Comparison of ENCODE assay signal across 22 mouse cellular contexts in genomic region chr6:53352311-53352960, GRCm38 (mm10).
DNase-seq lines count a peak whose midpoint lies in the region; ATAC-seq and TF ChIP-seq lines count a peak whose summit lies in the region.
"Had no signal": no experiment of that assay in that cellular context is flagged by ENCODE, and none has a peak within 500 bp of the region (broad histone marks: within the 10 kb centered on the region; RNA-seq: fewer than 3 reads in every experiment).

No protein-coding gene starts in this region.

- 81% methylated on average over 9 of the region's 9 CpGs for WGBS in lung, postnatal 0 days

- no peaks in the 10 kb centered on the region for H3K9me3 ChIP-seq in lung, postnatal 0 days (ENCODE audit: low read length)
- H3K9me3 ChIP-seq: forebrain, embryonic 10.5 days; heart, embryonic 15.5 days; hindbrain, embryonic 13.5 days; kidney, embryonic 15.5 days; lung, embryonic 15.5 days; midbrain, embryonic 12.5 days had no signal

- no peaks in the 10 kb centered on the region for H3K36me3 ChIP-seq in lung, postnatal 0 days (ENCODE audit: insufficient read depth, low read length)
- H3K36me3 ChIP-seq: forebrain, embryonic 10.5 days; heart, embryonic 15.5 days; hindbrain, embryonic 13.5 days; kidney, embryonic 15.5 days; lung, embryonic 15.5 days; midbrain, embryonic 12.5 days had no signal

- intact Hi-C loops in gastrocnemius, adult 2 months (cut with DNase I), result no loop called here
- intact Hi-C loops in heart, postnatal 14 days (cut with DNase I), result no loop called here

- no peak for TF ChIP-seq CTCF in gastrocnemius, adult 2 months (IDR thresholded peaks at IDR 0.05)
- no peak for TF ChIP-seq CTCF in lung, postnatal 0 days (IDR thresholded peaks at IDR 0.05)

- no peak for TF ChIP-seq EP300 in lung, postnatal 0 days (IDR thresholded peaks at IDR 0.05)

- no peak overlapping the region for H3K9ac ChIP-seq in lung, postnatal 0 days (replicated peaks; ENCODE audit: low read depth)
- H3K9ac ChIP-seq: forebrain, postnatal 0 days; heart, embryonic 15.5 days; hindbrain, embryonic 13.5 days; kidney, embryonic 15.5 days; liver, embryonic 14.5 days; lung, embryonic 15.5 days; midbrain, embryonic 12.5 days had no signal

- ATAC-seq in lung, postnatal 0 days, result no peak
- ATAC-seq: forebrain, postnatal 0 days; inflammation-experienced regulatory T-cells, adult 6 months had no signal

- no peak overlapping the region for H3K4me2 ChIP-seq in lung, postnatal 0 days (replicated peaks; ENCODE audit: low read depth, low read length)
- H3K4me2 ChIP-seq: heart, embryonic 15.5 days; hindbrain, embryonic 13.5 days; kidney, embryonic 15.5 days; lung, embryonic 15.5 days; midbrain, embryonic 12.5 days had no signal

- no peak overlapping the region for H3K4me3 ChIP-seq in gastrocnemius, adult 2 months
- no peak overlapping the region for H3K4me3 ChIP-seq in lung, postnatal 0 days (ENCODE audit: low read depth, low read length)
- H3K4me3 ChIP-seq: forebrain, embryonic 10.5 days; heart, embryonic 15.5 days; hindbrain, embryonic 13.5 days; kidney, embryonic 15.5 days; lung, embryonic 15.5 days; midbrain, embryonic 12.5 days had no signal

- no peaks in the 10 kb centered on the region for H3K27me3 ChIP-seq in lung, postnatal 0 days (replicated peaks; ENCODE audit: insufficient read depth, low read length)
- H3K27me3 ChIP-seq: CH12.LX; heart, embryonic 15.5 days; hindbrain, embryonic 13.5 days; kidney, embryonic 15.5 days; lung, embryonic 15.5 days; midbrain, embryonic 12.5 days had no signal

- H3K27ac ChIP-seq in gastrocnemius, adult 2 months, result peak overlapping the region; percentile 16; the same call in 1 of the 2 replicates
- H3K27ac ChIP-seq in lung, postnatal 0 days (ENCODE audit: low read length), result no peak overlapping the region
- H3K27ac ChIP-seq: forebrain, embryonic 10.5 days; heart, embryonic 15.5 days; hindbrain, embryonic 13.5 days; kidney, embryonic 15.5 days; liver, embryonic 14.5 days; lung, embryonic 15.5 days; macrophage; midbrain, embryonic 12.5 days had no signal

- peak; percentile 41 for DNase-seq in gastrocnemius, adult 2 months
- no peak for DNase-seq in gastrocnemius, postnatal 4 days (ENCODE audit: low spot score in 2 of 2)
- peak; percentile 4 for DNase-seq in kidney, postnatal 14 days
- DNase-seq in kidney, adult 8-10 months, result no peak
- DNase-seq in fibroblast of lung, adult 2 months (ENCODE audit: low read depth), result peak; percentile 54
- DNase-seq in heart, postnatal 14 days, result peak; percentile 17 to 37
- DNase-seq in lung, postnatal 0 days (ENCODE audit: low spot score), result no peak
- DNase-seq: adrenal gland, postnatal 36 days; cerebellum, adult 2 months; forebrain, postnatal 0 days; retina, postnatal 1 day; thymus, adult 2 months had no signal

- H3K4me1 ChIP-seq in lung, postnatal 0 days (ENCODE audit: insufficient read depth, low read depth, low read length), result no peaks in the 10 kb centered on the region
- H3K4me1 ChIP-seq: hindbrain, embryonic 13.5 days; kidney, embryonic 15.5 days; lung, embryonic 15.5 days; midbrain, embryonic 12.5 days had no signal

Comparison
In these comparisons a context has a peak if more than half of its experiments do, and no peak if none do; other contexts are left out.
1. DNase-seq: peak in gastrocnemius, adult 2 months (single experiment), kidney, postnatal 14 days (single experiment), fibroblast of lung, adult 2 months (single experiment) and heart, postnatal 14 days (2 of 2); none in gastrocnemius, postnatal 4 days (0 of 2), kidney, adult 8-10 months (0 of 2) and lung, postnatal 0 days (single experiment).